7 mouse cellular contexts compared by ENCODE assay signal in the genomic region with DNA sequence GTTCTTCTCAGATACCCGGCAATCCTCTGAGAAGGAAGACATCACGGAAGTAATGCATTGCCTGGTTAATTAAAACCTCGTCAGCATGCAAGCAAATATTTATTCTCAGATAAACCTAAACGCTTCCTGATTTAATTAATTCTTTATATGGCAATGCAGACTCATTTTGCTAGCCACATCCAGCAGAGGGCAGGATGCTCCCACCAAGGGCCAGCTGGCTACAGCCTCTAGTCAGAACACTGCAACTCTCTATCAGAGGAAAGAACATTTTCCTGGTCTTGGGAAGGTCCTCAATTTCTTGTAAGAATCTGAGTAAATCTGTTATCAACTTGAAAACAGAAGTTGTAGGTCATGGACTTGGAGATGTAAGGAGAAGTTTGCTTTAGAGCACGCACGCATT. TPM values are rescaled to one million over a fixed set of nuclear protein-coding genes. Genes with fewer than 3 reads are reported as not detected.
DNase-seq lines count a peak whose midpoint lies in the region; ATAC-seq and TF ChIP-seq lines count a peak whose summit lies in the region.

No protein-coding gene starts in this region.

- no peak overlapping the region for H3K4me3 ChIP-seq in ES-Bruce4 (ENCODE audit: low read depth, low read length)

- no peak for TF ChIP-seq POLR2A in ES-Bruce4 (IDR thresholded peaks at IDR 0.05; ENCODE audit: insufficient read depth, low read length)

- no peaks in the 10 kb centered on the region for H3K4me1 ChIP-seq in ES-Bruce4 (ENCODE audit: control insufficient read depth, insufficient read depth, low read length)

- no peaks in the 10 kb centered on the region for H3K9me3 ChIP-seq in ES-Bruce4 (replicated peaks; ENCODE audit: control insufficient read depth, insufficient read depth, low read length, poor library complexity, severe bottlenecking)

- H3K27me3 ChIP-seq in ES-Bruce4 (ENCODE audit: control insufficient read depth, insufficient read depth, low read length, poor library complexity, severe bottlenecking) = no peaks in the 10 kb centered on the region

- no peak for TF ChIP-seq EP300 in ES-Bruce4 (IDR thresholded peaks at IDR 0.05; ENCODE audit: insufficient read depth, low read depth, low read length)

- H3K27ac ChIP-seq in ES-Bruce4 (ENCODE audit: insufficient read depth, low read length) = no peak overlapping the region

- H3K36me3 ChIP-seq in ES-Bruce4 (ENCODE audit: control insufficient read depth, insufficient read depth, low read length, poor library complexity, severe bottlenecking) = no peaks in the 10 kb centered on the region

- peak; percentile 66 for TF ChIP-seq CTCF in ES-Bruce4 (IDR thresholded peaks at IDR 0.05; ENCODE audit: low read depth, low read length)

- H3K9ac ChIP-seq in ES-Bruce4 (ENCODE audit: low read depth, poor library complexity, severe bottlenecking) = no peak overlapping the region

- peak; percentile 69 to 75 for ATAC-seq in hematopoietic stem cell, adult 5-6 weeks (replicated peaks in 1 of 2; ENCODE audit: insufficient read depth in 1 of 2, low FRiP score in 2 of 2, low TSS enrichment in 1 of 2, low read depth in 1 of 2, poor library complexity in 2 of 2, severe bottlenecking in 2 of 2)

- DNase-seq in adrenal gland, adult 2 months = peak; percentile 62
- DNase-seq in embryo, embryonic 9.5 days (ENCODE audit: extremely low spot score) = peak; percentile 44
- DNase-seq in layer of hippocampus, adult 8-10 months (ENCODE audit: low spot score in 2 of 2) = peak; percentile 52 to 74
- DNase-seq in lung, postnatal 36 days = peak; percentile 79
- peak; percentile 79 to 84 for DNase-seq in right cerebral cortex, adult 2 months (ENCODE audit: low spot score in 2 of 2)

RNA-seq across cellular contexts. Expression of gene Cytip, which starts 4.1 kb away (rescaled TPM):
- not detected in 2 replicates for polyA plus RNA-seq in ES-Bruce4 (2011; ENCODE audit: insufficient read depth, insufficient read length, low read depth, missing spikeins)
- total RNA-seq in adrenal gland, adult 2 months (2021) = 10 to 100 TPM in 1 of 2 experiments, 1 to 10 TPM in 1; 9.8 to 17.1 TPM
- 5.0 and 7.0 TPM in 2 replicates for polyA plus RNA-seq in adrenal gland, adult 2 months (2012; rRNA removed)
- total RNA-seq in hematopoietic stem cell, adult 5-6 weeks (2017) = 106 and 114 TPM in 2 replicates
- 1 to 10 TPM in 2 of 4 experiments, not detected in 2; 1.3 TPM for total RNA-seq in layer of hippocampus, adult 8-10 months (2022)

Comparison
In these comparisons a context has a peak if more than half of its experiments do, and no peak if none do; other contexts are left out.
1. RNA of gene Cytip, which starts 4.1 kb away (total RNA-seq): 106 to 114 TPM in hematopoietic stem cell, adult 5-6 weeks and 9.8 to 17.1 TPM in adrenal gland, adult 2 months; 1.3 TPM in layer of hippocampus, adult 8-10 months; every median in the first group is over 4 times any median in the second.
2. Peak in every context shown above with its lines, with median percentiles within 50 percentile points of each other: DNase-seq.